Mouse (Mus musculus): ENCODE results near the gene Scgb1b2.

Gene Scgb1b2

DNA sequence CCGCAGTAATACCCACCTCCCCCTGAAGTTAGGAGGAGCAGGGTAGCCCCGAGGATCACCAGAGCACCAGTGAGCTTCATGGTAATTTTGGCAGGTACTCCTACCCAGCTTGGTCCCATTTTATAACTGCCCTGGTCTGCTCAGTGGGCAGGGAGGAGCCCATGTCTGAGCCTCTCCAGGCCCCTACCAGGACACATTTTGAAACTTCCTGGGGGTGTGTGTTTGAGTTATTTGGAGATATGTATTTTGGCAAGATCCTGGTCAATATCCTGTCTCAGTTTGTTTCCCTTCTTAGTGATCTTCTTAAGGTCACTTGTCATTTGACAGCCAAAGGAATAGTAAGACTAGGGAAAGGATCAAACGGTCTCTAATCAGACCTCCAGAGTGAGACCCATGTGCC is at the start of gene Scgb1b2:
Scgb1b2 (minus strand) TSS at position 101 of the 400 bp plus-strand sequence.
- no peak for DNase-seq

DNA sequence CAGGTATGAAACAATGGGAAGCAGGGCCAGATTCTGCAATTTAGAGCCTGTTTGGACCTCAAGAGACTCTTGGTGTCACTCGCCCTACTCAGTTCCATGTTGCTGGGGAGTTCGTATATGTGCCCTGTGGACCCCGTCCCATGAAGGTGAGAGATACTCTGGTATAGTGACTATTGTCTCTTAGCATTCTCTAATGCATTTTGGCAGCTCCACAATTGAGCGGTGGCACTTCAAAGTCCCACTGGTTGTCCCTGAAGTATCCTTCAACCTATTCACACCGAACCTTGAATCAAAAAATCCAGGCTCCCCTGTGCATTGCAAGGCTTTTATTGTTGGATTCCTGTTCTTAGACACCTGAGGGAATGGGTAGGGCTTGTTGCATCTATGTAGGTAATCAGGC is 1.4 kb downstream of the Scgb1b2 start, which contains the start of gene Scgb2b2:
Scgb2b2 (plus strand) TSS at position 301 of the 400 bp plus-strand sequence.
- no peak for DNase-seq
